Mouse (Mus musculus) liver, embryonic 14.5 days (tissue): ENCODE measurements around the gene Gab3. TPM values are rescaled to one million over a fixed set of nuclear protein-coding genes. Genes with fewer than 3 reads are reported as not detected.
"Not testable (repeated sequence)": the region's sequence is repeated elsewhere in the genome, so short reads cannot be mapped to it uniquely, and the experiment has no call there.

Source experiments
- ATAC-seq: fragments of 200-750 bp; cut with Nextera tagmentation; 2 replicates; pipeline ENCODE4 v1.8.0; 2017; ENCODE audit warnings: moderate number of reproducible peaks, mild to moderate bottlenecking, moderate library complexity; ENCODE audit not compliant: insufficient read depth
- DNase-seq, 3 experiments: peaks; one replicate each; pipeline ENCODE4 v3.0.0-alpha.2; 2012 to 2013; ENCODE audit warnings: low read depth in 3 of 3, low spot score in 3 of 3
- H3K27ac ChIP-seq: fragments of 300-500 bp; sonication (generic); 2 replicates; pipeline ENCODE4 v1.5.1; 2014; ENCODE audit warnings: moderate library complexity, mild to moderate bottlenecking, control low read depth, inconsistent platforms
- H3K27me3 ChIP-seq: fragments of 300-500 bp; sonication (generic); 2 replicates; pipeline ENCODE4 v1.6.1; 2014; ENCODE audit warnings: mild to moderate bottlenecking, low read length, moderate library complexity; ENCODE audit not compliant: control insufficient read depth, insufficient read depth
- H3K36me3 ChIP-seq: fragments of 300-500 bp; sonication (generic); replicated peaks from 2 replicates; pipeline ENCODE4 v1.6.1; 2014; ENCODE audit warnings: low read depth; ENCODE audit not compliant: control insufficient read depth, insufficient read depth
- H3K4me1 ChIP-seq, 2 experiments: fragments of 200-500 bp in 1 of 2; fragments of 300-500 bp in 1 of 2; sonication (generic) in 1 of 2; replicated peaks; 2 replicates each; pipeline ENCODE4 v1.6.1; 2012 to 2014; ENCODE audit warnings: antibody characterized with exemption in 1 of 2, inconsistent platforms in 1 of 2, low read length in 1 of 2; ENCODE audit not compliant: control insufficient read depth in 2 of 2, insufficient read depth in 2 of 2
- H3K4me2 ChIP-seq: fragments of 300-500 bp; sonication (generic); 2 replicates; pipeline ENCODE4 v1.6.1; 2014; ENCODE audit warnings: low read depth, mild to moderate bottlenecking, control low read depth, moderate library complexity
- H3K4me3 ChIP-seq, 2 experiments: fragments of 200-500 bp in 1 of 2; fragments of 300-500 bp in 1 of 2; sonication (generic) in 1 of 2; 2 replicates each; pipeline ENCODE4 v1.5.1; 2012 to 2014; ENCODE audit warnings: low read depth in 2 of 2, low read length in 2 of 2, mild to moderate bottlenecking in 2 of 2, control low read depth in 1 of 2, inconsistent platforms in 1 of 2, moderate library complexity in 1 of 2; ENCODE audit not compliant: insufficient read depth in 1 of 2
- H3K9ac ChIP-seq: fragments of 300-500 bp; sonication (generic); replicated peaks from 2 replicates; pipeline ENCODE4 v1.6.1; 2014; ENCODE audit warnings: mild to moderate bottlenecking, control low read depth, moderate library complexity
- H3K9me3 ChIP-seq: fragments of 300-500 bp; sonication (generic); 2 replicates; pipeline ENCODE4 v1.6.1; 2016; ENCODE audit warnings: low read length, mixed read lengths; ENCODE audit not compliant: control insufficient read depth
- CTCF ChIP-seq: IDR thresholded peaks from 2 replicates; pipeline ENCODE4 v1.5.1; 2016; ENCODE audit warnings: antibody characterized with exemption, low read depth, control low read depth
- EP300 ChIP-seq: IDR thresholded peaks from 2 replicates; pipeline ENCODE4 v1.6.1; 2016; ENCODE audit warnings: antibody characterized with exemption, low read depth
- WGBS: fragments of 180-500 bp; shearing (Covaris S2); extraction: QIAGEN DNeasy Blood & Tissue Kit; methylation state at CpG from one replicate; pipeline ENCODE4 v1.1.7; 2014; ENCODE audit not compliant: insufficient replicate concordance; 5-methylcytosine and 5-hydroxymethylcytosine counted together
- polyA plus RNA-seq, 2 experiments: library from polyadenylated mRNA; depleted of rRNA in 1 of 2; stranded (reverse) in 1 of 2; unstranded in 1 of 2; fragments of >200 nt; fragmentation: Nextera tagmentation in 1 of 2; extraction: Ambion mirVana in 1 of 2; gene quantifications; 2 replicates each; pipeline versions ENCODE4 v1.2.1 to v1.2.3; 2012 to 2014

The Gab3 gene
- polyA plus RNA-seq, 2 experiments: 0.56 to 0.63 TPM

DNA sequence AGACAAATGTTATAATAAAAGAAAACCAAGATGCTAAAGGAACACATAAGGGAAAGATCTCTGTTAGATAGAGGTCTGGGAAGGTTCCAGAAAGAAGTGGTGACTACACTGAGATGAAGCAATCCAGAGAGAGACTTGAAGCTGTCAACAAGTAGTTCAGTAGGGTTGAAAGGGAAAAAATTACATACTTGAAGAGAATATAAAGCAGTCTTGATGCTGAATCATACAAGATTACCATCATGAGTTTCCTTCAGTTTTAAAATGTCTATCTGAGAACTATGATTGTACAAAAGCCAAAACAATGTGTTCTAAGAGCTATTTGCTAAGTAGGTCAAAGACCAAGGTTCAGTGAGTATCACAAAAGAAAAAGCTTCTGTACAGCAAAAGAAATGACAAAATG lies 48.6 kb downstream of the Gab3 start:
- Histone ChIP-seq H3K9me3 (no peaks in the 10 kb centered on the region), H3K4me3 (no peak overlapping the region), H3K27ac (no peak overlapping the region), H3K9ac (no peak overlapping the region), H3K4me1 (no peaks in the 10 kb centered on the region), H3K4me2 (no peak overlapping the region), H3K36me3 (no peaks in the 10 kb centered on the region), H3K27me3 (no peaks in the 10 kb centered on the region)
- DNase-seq: no peak
- ATAC-seq: no peak
- TF ChIP-seq CTCF (no peak), EP300 (no peak)

DNA sequence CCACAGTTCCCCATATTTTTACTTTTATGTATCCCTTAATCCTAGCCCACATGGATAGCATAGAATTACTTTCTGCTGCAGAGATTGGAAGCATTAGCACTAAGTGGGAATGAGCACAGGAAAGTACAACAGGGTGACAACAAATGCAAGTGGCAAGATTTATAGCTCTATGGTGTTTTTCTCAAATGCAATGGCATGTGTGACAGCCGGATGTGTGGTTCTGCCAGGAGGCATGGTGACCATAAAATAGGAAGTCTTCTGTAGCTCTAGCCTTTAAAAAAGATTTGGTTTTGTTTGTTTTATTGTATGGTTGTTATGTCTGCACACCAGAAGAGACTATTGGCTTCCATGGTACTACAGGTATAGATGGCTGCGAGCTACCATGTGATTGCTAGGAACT lies 50.1 kb downstream of the Gab3 start:
- Histone ChIP-seq H3K27me3 (no peaks in the 10 kb centered on the region), H3K4me2 (no peak overlapping the region), H3K4me1 (no peaks in the 10 kb centered on the region), H3K4me3 (no peak overlapping the region), H3K9me3 (no peaks in the 10 kb centered on the region), H3K9ac (no peak overlapping the region), H3K36me3 (no peaks in the 10 kb centered on the region), H3K27ac (no peak overlapping the region)
- TF ChIP-seq EP300 (no peak), CTCF (no peak)
- no peak for DNase-seq
- ATAC-seq: no peak
- whole genome bisulfite sequencing: 58% methylated on average over 2 of the region's 2 CpGs

DNA sequence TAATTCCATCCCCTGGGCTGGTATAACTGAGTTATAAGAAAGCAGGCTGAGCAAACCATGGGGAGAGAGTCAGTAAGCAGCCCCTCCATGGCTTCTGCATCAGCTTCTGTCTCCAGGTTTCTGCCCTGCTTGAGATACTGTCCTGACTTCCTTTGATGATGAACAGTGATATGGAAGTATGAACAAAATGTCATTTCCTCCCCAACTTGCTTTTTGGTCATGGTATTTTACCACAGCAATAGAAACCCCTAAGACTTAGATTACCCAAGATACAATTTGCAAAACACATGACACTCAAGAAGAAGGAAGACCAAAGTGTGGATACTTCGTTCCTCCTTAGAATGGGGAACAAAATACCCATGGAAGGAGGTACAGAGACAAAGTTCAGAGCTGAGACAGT lies 51.2 kb downstream of the Gab3 start:
- not testable (repeated sequence) for H3K9ac ChIP-seq, H3K4me3 ChIP-seq, H3K4me2 ChIP-seq, H3K9me3 ChIP-seq, H3K4me1 ChIP-seq, ATAC-seq, DNase-seq, H3K27me3 ChIP-seq, H3K27ac ChIP-seq, H3K36me3 ChIP-seq
- 13% methylated on average over 1 of the region's 1 CpGs for WGBS

DNA sequence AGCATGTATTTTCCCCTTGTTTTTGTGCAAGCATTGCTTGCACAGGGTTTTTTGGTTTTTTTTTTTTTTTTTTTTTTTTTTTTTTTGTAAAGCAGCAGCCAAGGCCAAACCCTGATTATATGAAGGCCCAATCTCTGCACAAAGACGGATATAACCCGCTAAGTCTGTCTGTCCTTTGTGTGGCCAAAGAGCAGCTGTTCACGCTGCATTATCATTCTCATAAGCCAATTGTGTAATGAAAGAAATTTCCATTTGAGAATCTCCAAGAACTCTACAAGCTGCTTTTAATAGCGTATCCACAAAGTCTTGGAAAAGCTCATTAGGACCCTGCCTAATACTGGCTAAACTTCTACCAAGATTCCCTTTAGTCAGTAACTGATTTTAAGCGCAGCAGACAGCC lies 101.5 kb downstream of the Gab3 start:
- Histone ChIP-seq H3K9ac (no peak overlapping the region), H3K27me3 (no peaks in the 10 kb centered on the region), H3K4me2 (no peak overlapping the region), H3K27ac (no peak overlapping the region), H3K9me3 (no peaks in the 10 kb centered on the region), H3K4me3 (no peak overlapping the region), H3K4me1 (no peaks in the 10 kb centered on the region), H3K36me3 (no peaks in the 10 kb centered on the region)
- TF ChIP-seq EP300 (no peak), CTCF (no peak)
- ATAC-seq (no peak), DNase-seq (no peak)
- WGBS: 55% methylated on average over 5 of the region's 5 CpGs

DNA sequence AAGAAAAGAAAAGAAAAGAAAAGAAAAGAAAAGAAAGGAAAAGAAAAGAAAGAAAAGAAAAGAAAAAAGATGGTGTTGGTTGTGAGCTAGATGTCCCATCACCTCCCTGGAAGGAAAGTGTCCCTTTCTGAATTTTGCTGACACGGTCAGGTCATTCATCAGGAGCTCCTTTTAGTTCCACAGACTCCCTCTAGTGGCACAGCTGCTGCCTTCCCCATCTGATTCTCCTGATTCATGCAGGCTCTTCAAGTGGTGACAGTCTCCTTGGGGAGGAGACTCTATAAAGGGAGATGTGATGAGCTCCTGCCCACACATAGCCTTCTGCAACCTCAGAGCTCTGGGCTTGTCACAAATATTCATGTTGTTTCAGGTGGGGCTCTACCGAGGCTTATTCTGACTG lies 122.4 kb downstream of the Gab3 start:
- not testable (repeated sequence) for ATAC-seq

DNA sequence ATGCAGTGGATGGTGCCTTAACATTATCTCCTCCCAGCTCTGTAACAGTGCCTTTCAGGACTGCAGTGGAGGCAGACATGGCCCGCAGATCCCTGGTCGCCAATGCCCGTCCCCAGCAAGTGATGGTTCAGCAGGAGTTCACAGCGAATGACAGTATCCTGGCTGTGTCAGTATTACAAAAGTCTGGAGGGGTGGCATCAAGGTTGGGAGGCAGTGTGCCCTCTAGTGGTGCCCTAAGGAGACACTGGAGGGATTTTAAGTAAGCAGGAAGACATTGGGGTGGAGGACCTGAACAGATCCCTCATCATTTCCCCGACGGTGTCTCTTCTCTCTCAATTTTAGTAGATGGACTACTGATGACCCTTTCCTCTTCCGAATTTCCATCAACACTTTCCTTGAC lies 126.1 kb downstream of the Gab3 start:
- 49% methylated on average over 7 of the region's 7 CpGs for WGBS
- H3K4me1 ChIP-seq, H3K27ac ChIP-seq, H3K9me3 ChIP-seq, H3K4me3 ChIP-seq, H3K9ac ChIP-seq, H3K36me3 ChIP-seq, H3K27me3 ChIP-seq, DNase-seq, ATAC-seq, H3K4me2 ChIP-seq: not testable (repeated sequence)
- TF ChIP-seq CTCF: 0 out of 2 replicates have a peak, but pooled peaks have one; percentile 14

More for the DNA sequence above, 122.4 kb downstream of the Gab3 start:
- not testable (repeated sequence) for H3K4me2 ChIP-seq, H3K9ac ChIP-seq, H3K36me3 ChIP-seq, DNase-seq, H3K27me3 ChIP-seq, H3K9me3 ChIP-seq, H3K27ac ChIP-seq, H3K4me3 ChIP-seq, H3K4me1 ChIP-seq
- 14% methylated on average over 1 of the region's 2 CpGs for WGBS

Other genes with a start within 250 kb of the Gab3 start
- not detected in 2 replicates for gene Gm5936, start 248.3 kb downstream of the Gab3 start, polyA plus RNA-seq (2012; rRNA removed)
- not detected in 2 replicates for gene Gm5936, start 248.3 kb downstream of the Gab3 start, polyA plus RNA-seq (2014; fragmentation: Nextera tagmentation; extraction: Ambion mirVana)
- 31.9 and 48.1 TPM in 2 replicates for gene Dkc1, start 10.4 kb upstream of the Gab3 start, polyA plus RNA-seq (2012; rRNA removed)
- 69.3 and 82.8 TPM in 2 replicates for gene Dkc1, start 10.4 kb upstream of the Gab3 start, polyA plus RNA-seq (2014; fragmentation: Nextera tagmentation; extraction: Ambion mirVana)
- 44.1 and 63.9 TPM in 2 replicates for gene Mpp1, start 45.6 kb upstream of the Gab3 start, polyA plus RNA-seq (2012; rRNA removed)
- gene Mpp1, start 45.6 kb upstream of the Gab3 start, polyA plus RNA-seq (2014; fragmentation: Nextera tagmentation; extraction: Ambion mirVana): 90.4 and 97.8 TPM in 2 replicates
- not detected in 2 replicates for gene Smim9, start 78.3 kb upstream of the Gab3 start, polyA plus RNA-seq (2012; rRNA removed)
- gene Smim9, start 78.3 kb upstream of the Gab3 start, polyA plus RNA-seq (2014; fragmentation: Nextera tagmentation; extraction: Ambion mirVana): not detected in 2 replicates